Mouse (Mus musculus): Measurements from ENCODE around the gene Rimkla. TPM values are rescaled to one million over a fixed set of nuclear protein-coding genes. Genes with fewer than 3 reads are reported as not detected.

Rimkla gene
- polyA plus RNA-seq, 1 experiment from 2014 or later, result 18.4 TPM

DNA sequence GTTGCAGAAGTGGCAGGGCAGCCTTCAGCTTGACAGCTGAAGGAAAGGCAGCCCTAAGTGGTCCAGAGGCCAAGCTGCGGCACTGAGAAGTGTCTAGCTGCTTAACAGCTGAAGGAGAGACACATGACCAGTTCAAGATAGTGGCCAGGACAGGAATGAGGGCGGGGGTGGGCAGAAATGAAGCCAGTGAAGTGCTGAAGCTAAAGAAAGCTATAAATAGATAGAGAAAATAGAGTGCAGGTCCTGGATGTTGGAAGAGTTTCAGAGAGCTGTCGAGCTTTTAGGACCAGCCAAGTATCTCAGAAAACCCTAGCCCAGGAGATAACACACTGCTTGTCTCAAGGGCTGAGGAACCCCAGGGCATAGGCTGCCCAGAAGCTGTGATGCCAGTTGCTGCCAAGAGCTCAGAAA, 20.3 kb upstream of the Rimkla start:
- no peaks in the 10 kb centered on the region for H3K4me1 ChIP-seq
- no peak overlapping the region for H3K27ac ChIP-seq
- no peaks in the 10 kb centered on the region for H3K27me3 ChIP-seq (replicated peaks)
- no peaks in the 10 kb centered on the region for H3K36me3 ChIP-seq
- H3K4me2 ChIP-seq (replicated peaks), result no peak overlapping the region
- ATAC-seq (ENCODE audit: low FRiP score, low read depth), result no peak
- WGBS, result 75% methylated on average over 3 of the region's 3 CpGs
- H3K9ac ChIP-seq, result no peak overlapping the region
- no peaks in the 10 kb centered on the region for H3K9me3 ChIP-seq
- H3K4me3 ChIP-seq, result no peak overlapping the region

DNA sequence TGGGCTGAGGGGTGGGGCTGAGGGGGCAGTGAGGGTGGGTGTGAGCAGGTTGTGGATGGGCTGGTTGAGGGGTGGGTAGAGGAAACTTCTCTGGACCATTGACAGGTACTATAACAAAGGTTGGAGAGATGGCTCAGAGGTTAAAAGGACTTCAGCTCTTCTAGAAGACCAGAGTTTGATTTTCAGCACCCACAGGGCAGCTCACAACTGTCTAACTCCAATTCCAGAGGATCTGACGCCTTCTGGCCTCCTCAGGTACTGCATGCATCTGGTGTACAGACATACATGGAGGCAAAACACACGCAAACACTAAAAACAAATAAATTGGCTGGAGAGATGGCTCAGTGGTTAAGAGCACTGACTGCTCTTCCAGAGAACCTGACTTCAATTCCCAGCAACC, 19.2 kb upstream of the Rimkla start:
- H3K27ac ChIP-seq, result no peak overlapping the region
- H3K4me3 ChIP-seq, result no peak overlapping the region
- no peaks in the 10 kb centered on the region for H3K4me1 ChIP-seq
- no peak overlapping the region for H3K9ac ChIP-seq
- no peaks in the 10 kb centered on the region for H3K36me3 ChIP-seq
- 77% methylated on average over 2 of the region's 2 CpGs for WGBS
- H3K4me2 ChIP-seq (replicated peaks), result no peak overlapping the region
- H3K27me3 ChIP-seq (replicated peaks), result no peaks in the 10 kb centered on the region
- ATAC-seq (ENCODE audit: low FRiP score, low read depth), result no peak
- H3K9me3 ChIP-seq, result no peaks in the 10 kb centered on the region

DNA sequence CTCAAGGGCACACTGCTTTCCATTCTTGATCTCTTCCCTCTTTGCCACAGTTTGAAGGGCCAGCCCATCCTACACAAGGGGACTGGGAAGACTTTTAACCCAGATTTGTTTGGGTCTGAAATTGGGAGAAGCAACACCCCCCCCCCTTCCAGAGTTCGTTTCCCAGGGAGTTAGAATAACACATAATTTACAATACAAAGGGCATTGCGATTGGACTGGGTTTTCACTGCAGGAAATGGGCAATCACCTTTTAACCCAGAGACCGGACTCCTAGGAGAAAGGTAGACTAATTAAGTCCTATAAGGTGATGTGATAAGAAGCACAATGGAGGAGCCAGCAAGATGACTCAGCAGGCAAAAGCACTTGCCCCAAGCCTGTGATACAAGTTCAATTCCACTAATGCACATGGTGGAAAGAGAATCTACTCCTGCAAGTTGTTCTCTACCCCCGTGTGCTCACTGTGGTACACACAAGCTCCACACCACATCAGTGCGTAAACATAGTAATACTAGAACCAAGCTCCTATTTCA, 6.0 kb upstream of the Rimkla start:
- no peaks in the 10 kb centered on the region for H3K9me3 ChIP-seq
- H3K4me3 ChIP-seq, result no peak overlapping the region
- no peaks in the 10 kb centered on the region for H3K4me1 ChIP-seq
- ATAC-seq (ENCODE audit: low FRiP score, low read depth), result no peak
- H3K9ac ChIP-seq, result no peak overlapping the region
- no peaks in the 10 kb centered on the region for H3K36me3 ChIP-seq
- no peaks in the 10 kb centered on the region; the same call in 1 of the 2 replicates for H3K27me3 ChIP-seq (replicated peaks)
- WGBS, result 50% methylated on average over 5 of the region's 5 CpGs
- no peak overlapping the region for H3K27ac ChIP-seq
- no peak overlapping the region for H3K4me2 ChIP-seq (replicated peaks)

DNA sequence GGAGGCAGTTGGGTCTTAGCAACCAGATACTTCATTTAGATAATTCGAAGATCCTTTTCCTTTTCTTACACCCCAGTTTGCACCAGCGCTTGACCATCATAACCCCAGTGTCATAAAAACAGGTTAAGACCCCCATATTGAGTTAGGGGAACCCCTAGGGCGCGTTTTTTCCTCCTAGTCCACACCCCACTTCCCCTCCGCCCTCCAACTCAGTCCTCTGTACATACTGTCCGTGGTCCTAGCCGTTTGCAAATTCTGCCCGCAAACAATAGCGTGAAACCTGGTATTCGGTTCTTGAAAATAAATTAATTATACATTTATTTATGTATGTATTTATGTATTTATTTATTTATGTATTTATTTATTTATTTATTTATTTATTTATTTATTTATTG, 502 bp upstream of the Rimkla start:
- Histone ChIP-seq H3K27me3 (replicated peaks) (peaks cover 5% of the 10 kb centered on the region; the same call in 1 of the 2 replicates), H3K4me3 (peak overlapping the region; percentile 63), H3K36me3 (no peaks in the 10 kb centered on the region), H3K27ac (no peak overlapping the region), H3K4me1 (peaks cover 3% of the 10 kb centered on the region; the same call in 1 of the 2 replicates), H3K4me2 (replicated peaks) (peak overlapping the region; percentile 87), H3K9ac (peak overlapping the region; percentile 72), H3K9me3 (no peaks in the 10 kb centered on the region)
- peak; percentile 67 for ATAC-seq (ENCODE audit: low FRiP score, low read depth)
- 36% methylated on average over 10 of the region's 10 CpGs for WGBS

DNA sequence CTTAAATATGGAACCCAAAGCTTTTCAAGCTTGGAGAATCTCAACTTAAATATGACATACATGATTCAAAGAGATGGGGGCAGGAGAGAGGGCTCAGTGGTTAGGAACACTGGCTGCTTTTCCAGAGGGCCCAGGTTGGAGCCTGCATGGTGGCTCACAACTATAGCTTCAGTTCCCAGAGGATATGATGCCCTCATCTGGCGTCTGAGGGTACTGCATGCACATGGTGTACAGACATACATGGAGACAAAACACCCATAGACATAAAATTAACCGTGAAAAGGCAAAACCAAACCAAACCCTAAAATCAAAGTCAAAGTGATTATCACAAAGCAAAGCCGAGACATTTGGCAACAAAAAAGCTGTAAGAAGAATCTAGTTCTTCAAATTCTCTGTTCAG, 1.6 kb downstream of the Rimkla start:
- H3K4me1 ChIP-seq, result peaks cover 3% of the 10 kb centered on the region; the same call in 1 of the 2 replicates
- no peak overlapping the region for H3K4me3 ChIP-seq
- peaks cover 5% of the 10 kb centered on the region; the same call in 1 of the 2 replicates for H3K27me3 ChIP-seq (replicated peaks)
- no peaks in the 10 kb centered on the region for H3K9me3 ChIP-seq
- H3K27ac ChIP-seq, result no peak overlapping the region
- no peak for ATAC-seq (ENCODE audit: low FRiP score, low read depth)
- H3K9ac ChIP-seq, result no peak overlapping the region
- H3K4me2 ChIP-seq (replicated peaks), result no peak overlapping the region
- 77% methylated on average over 3 of the region's 3 CpGs for WGBS
- H3K36me3 ChIP-seq, result no peaks in the 10 kb centered on the region

DNA sequence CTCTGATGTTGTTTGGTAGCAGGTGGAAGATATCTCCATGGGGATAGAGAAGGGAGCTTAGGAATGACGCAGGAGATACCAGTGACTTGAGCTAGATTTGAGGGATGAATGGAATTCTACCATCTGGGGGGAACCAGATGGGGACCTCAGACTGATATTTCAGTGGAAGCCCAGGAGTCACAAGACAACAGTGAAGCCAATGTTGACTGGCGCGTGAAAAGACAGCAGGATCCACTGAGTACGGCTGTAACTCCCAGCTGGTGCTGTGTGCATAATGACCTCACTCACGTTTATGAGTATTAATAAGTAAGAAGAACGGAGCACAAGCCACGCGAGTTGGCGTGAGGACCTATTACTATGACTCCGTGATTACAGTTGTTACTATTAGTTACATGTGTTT, 2.8 kb downstream of the Rimkla start:
- no peak overlapping the region for H3K27ac ChIP-seq
- no peaks in the 10 kb centered on the region for H3K36me3 ChIP-seq
- 83% methylated on average over 10 of the region's 10 CpGs for WGBS
- no peak overlapping the region for H3K4me3 ChIP-seq
- H3K9ac ChIP-seq, result no peak overlapping the region
- H3K4me2 ChIP-seq (replicated peaks), result no peak overlapping the region
- no peak for ATAC-seq (ENCODE audit: low FRiP score, low read depth)
- H3K27me3 ChIP-seq (replicated peaks), result 0 out of 2 replicates have a peak, but pooled peaks cover 5% of the 10 kb centered on the region
- H3K4me1 ChIP-seq, result peaks cover 3% of the 10 kb centered on the region; the same call in 1 of the 2 replicates
- H3K9me3 ChIP-seq, result no peaks in the 10 kb centered on the region

DNA sequence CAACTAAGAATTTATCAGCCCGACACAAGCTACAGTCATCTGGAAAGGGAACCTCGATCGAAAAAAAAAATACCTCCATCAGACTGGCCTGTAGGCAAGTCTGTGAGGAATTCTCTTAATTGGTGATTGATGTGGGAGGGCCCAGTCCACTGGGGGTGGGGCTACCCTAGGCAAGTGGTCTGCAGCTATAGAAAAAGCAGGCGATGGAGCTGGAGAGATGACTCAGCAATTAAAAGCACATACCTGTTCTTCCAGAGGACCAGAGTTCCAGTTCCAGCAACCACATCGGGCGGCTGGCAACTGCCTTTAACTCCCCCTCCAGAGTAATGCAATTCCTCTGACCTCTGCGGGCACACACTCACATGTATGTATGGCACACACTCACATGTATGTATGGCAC, 7.5 kb downstream of the Rimkla start:
- Histone ChIP-seq H3K9ac (no peak overlapping the region), H3K4me2 (replicated peaks) (no peak overlapping the region), H3K4me1 (no peaks in the 10 kb centered on the region), H3K9me3 (no peaks in the 10 kb centered on the region), H3K4me3 (no peak overlapping the region), H3K27ac (no peak overlapping the region), H3K27me3 (replicated peaks) (no peaks in the 10 kb centered on the region), H3K36me3 (no peaks in the 10 kb centered on the region)
- WGBS, result 75% methylated on average over 7 of the region's 7 CpGs
- no peak for ATAC-seq (ENCODE audit: low FRiP score, low read depth)

DNA sequence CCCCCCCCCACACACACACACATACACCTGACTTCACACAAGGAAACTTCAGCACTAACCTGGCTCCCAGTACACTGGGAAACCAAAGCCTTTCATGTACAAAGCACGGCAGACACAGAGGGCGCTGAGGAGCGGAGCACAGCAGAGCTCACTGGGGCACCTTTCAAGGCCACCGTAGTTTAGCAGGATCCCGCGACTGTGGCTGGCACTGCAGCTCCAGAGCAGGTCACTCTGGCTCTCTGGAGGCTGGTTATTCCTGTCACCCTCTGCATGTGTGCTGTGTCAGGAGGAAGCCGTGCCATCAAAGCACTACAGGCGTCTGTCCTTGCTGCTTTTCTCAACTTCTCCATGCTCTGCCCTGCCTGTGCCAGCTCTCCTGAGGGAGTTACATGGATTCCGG, 9.4 kb downstream of the Rimkla start:
- Histone ChIP-seq H3K36me3 (no peaks in the 10 kb centered on the region), H3K4me3 (no peak overlapping the region), H3K9ac (no peak overlapping the region), H3K9me3 (no peaks in the 10 kb centered on the region), H3K27ac (no peak overlapping the region), H3K4me2 (replicated peaks) (no peak overlapping the region), H3K27me3 (replicated peaks) (no peaks in the 10 kb centered on the region), H3K4me1 (no peaks in the 10 kb centered on the region)
- WGBS, result 58% methylated on average over 9 of the region's 9 CpGs
- ATAC-seq (ENCODE audit: low FRiP score, low read depth), result no peak

DNA sequence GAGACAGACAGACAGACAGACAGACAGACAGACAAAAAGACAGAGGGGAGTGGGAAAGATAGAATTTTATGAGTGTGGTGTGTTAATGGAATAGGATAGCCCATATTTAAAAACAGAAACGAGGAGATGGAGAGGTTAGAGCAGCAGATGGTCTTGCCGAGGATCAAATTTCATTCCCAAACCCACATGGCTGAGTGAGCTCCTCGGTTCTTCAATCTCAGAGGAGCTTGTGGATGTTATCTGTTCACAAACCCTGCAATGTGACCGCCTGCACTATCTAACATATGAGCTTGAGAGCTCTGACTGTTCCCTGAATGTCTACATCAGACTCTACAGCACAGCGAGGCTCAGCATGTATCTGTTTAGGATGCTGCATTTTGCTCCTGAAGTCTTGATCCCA, 19.3 kb downstream of the Rimkla start:
- H3K9ac ChIP-seq, result no peak overlapping the region
- no peaks in the 10 kb centered on the region for H3K9me3 ChIP-seq
- H3K4me3 ChIP-seq, result no peak overlapping the region
- no peak for ATAC-seq (ENCODE audit: low FRiP score, low read depth)
- WGBS, result 49% methylated on average over 5 of the region's 5 CpGs
- H3K27ac ChIP-seq, result no peak overlapping the region
- no peaks in the 10 kb centered on the region for H3K36me3 ChIP-seq
- H3K4me1 ChIP-seq, result no peaks in the 10 kb centered on the region
- no peak overlapping the region for H3K4me2 ChIP-seq (replicated peaks)
- H3K27me3 ChIP-seq (replicated peaks), result no peaks in the 10 kb centered on the region

DNA sequence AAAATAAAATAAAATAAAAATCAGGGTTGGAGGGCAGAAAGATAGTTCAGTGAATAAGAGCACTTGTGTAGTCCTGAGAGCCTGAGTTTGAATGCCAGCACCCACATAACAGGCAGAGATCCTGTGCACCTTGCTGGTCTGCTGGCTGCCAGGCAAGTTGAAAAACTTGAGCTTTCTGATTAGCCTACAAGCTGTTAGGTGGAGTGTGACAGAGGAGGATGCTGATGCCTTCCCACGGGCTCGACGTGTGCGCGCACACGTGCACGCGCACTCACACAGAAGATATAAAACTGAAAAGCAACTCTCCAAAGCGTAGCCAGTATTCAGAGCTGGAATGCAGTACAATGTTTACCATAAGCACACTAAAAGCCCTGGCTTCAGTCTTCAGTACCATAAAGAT, 19.9 kb downstream of the Rimkla start:
- WGBS, result 87% methylated on average over 9 of the region's 9 CpGs
- no peak for ATAC-seq (ENCODE audit: low FRiP score, low read depth)
- Histone ChIP-seq H3K4me1 (no peaks in the 10 kb centered on the region), H3K36me3 (no peaks in the 10 kb centered on the region), H3K27ac (no peak overlapping the region), H3K4me3 (no peak overlapping the region), H3K4me2 (replicated peaks) (no peak overlapping the region), H3K27me3 (replicated peaks) (no peaks in the 10 kb centered on the region), H3K9ac (no peak overlapping the region), H3K9me3 (no peaks in the 10 kb centered on the region)

DNA sequence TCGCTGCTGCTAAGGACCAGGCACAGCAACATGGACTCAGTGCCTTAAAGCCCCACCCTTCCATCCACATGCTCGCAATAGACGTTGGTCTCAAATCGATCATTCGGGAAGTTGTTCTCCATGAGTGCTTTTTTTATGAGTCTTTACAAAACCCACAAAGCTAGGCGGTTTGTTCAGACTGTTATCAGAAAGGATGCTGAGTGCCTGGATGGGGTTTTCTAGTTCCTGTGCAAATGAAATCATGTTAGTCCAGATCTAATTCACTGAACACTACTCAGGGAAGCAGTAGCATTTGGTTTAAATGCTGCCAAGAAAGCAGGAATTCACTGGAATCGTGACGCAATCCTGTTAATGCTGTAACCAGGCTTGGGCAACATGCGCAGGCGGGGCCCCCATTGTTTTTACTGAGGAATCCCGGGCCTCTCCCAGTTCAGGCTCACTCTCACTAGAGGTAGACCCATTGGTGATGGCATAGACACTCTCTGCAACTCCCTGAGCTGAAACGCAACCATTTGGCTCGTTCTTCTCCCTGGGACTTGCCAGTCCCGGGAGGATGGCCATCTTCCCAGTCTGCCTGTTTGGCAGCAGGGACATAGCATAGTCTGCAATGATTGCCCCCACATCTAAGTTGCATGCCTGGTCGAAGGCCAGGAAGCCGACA, 24.6 kb downstream of the Rimkla start:
- Histone ChIP-seq H3K4me2 (replicated peaks) (no peak overlapping the region), H3K4me1 (peaks cover 12% of the 10 kb centered on the region; the same call in 1 of the 2 replicates), H3K4me3 (no peak overlapping the region), H3K27me3 (replicated peaks) (no peaks in the 10 kb centered on the region), H3K36me3 (no peaks in the 10 kb centered on the region), H3K9me3 (no peaks in the 10 kb centered on the region), H3K27ac (no peak overlapping the region), H3K9ac (no peak overlapping the region)
- no peak for ATAC-seq (ENCODE audit: low FRiP score, low read depth)
- 90% methylated on average over 16 of the region's 16 CpGs for WGBS

DNA sequence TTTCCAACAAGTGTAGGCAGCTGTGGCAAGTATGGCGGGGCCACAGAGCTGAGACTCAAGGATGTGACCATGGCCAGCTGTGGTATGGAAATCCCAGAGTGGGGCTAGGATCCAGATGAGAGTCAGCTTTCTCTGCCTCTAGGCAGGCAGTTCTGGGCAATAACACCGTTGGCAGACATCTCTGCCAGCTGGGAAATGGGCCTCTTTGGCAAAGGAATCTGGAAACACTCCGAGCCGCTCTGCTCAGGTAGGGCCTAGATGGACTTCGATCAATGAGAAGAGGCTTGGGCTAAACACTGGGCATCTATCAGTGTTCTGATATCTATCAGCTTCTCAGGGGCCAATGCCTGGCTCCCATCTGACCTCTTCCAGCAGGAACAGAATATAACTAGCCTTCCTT, 26.6 kb downstream of the Rimkla start:
- Histone ChIP-seq H3K4me2 (replicated peaks) (no peak overlapping the region), H3K36me3 (no peaks in the 10 kb centered on the region), H3K27ac (no peak overlapping the region), H3K4me1 (peaks cover 16% of the 10 kb centered on the region; the same call in 1 of the 2 replicates), H3K4me3 (no peak overlapping the region), H3K27me3 (replicated peaks) (no peaks in the 10 kb centered on the region), H3K9ac (no peak overlapping the region), H3K9me3 (no peaks in the 10 kb centered on the region)
- no peak for ATAC-seq (ENCODE audit: low FRiP score, low read depth)
- WGBS, result 92% methylated on average over 5 of the region's 5 CpGs

Measured in neural tube, embryonic 12.5 days (tissue).